ENCODE assay signal across 25 mouse cellular contexts in genomic region chr2:128875526-128875925, GRCm38 (mm10).
"Had no signal": no experiment of that assay in that cellular context is flagged by ENCODE, and none has a peak within 500 bp of the region (broad histone marks: within the 10 kb centered on the region; RNA-seq: fewer than 3 reads in every experiment).

No protein-coding gene starts in this region.

- H3K27me3 ChIP-seq: heart, embryonic 12.5 days; hindbrain, embryonic 12.5 days; kidney, embryonic 15.5 days; limb, embryonic 13.5 days; liver, embryonic 13.5 days had no signal

- ATAC-seq: hindbrain, postnatal 0 days; intestine, embryonic 16.5 days had no signal

- H3K4me3 ChIP-seq: gastrocnemius, adult 2 months; heart, embryonic 10.5 days; heart, embryonic 12.5 days; hindbrain, embryonic 10.5 days; hindbrain, embryonic 12.5 days; kidney, embryonic 15.5 days; left cerebral cortex, adult 2 months; limb, embryonic 13.5 days; liver, embryonic 13.5 days had no signal

- H3K27ac ChIP-seq: gastrocnemius, adult 2 months; heart, embryonic 10.5 days; hindbrain, embryonic 10.5 days; hindbrain, embryonic 12.5 days; hindbrain, embryonic 14.5 days; hindbrain, postnatal 0 days; kidney, embryonic 15.5 days; kidney, postnatal 0 days; left cerebral cortex, adult 2 months; limb, embryonic 13.5 days; liver, embryonic 13.5 days had no signal

- H3K9ac ChIP-seq: heart, embryonic 12.5 days; hindbrain, embryonic 12.5 days; hindbrain, embryonic 14.5 days; kidney, embryonic 15.5 days; limb, embryonic 13.5 days; liver, embryonic 13.5 days had no signal

- DNase-seq: gastrocnemius, adult 2 months; gastrocnemius, postnatal 10 days; gastrocnemius, postnatal 25 days; heart, adult 18-20 months; heart, postnatal 10 days; heart, postnatal 4 days; kidney, adult 11 months; kidney, adult 2 months; kidney, adult 9 months; kidney, postnatal 14 days; kidney, postnatal 36 days; liver; liver, embryonic 13.5 days had no signal

- H3K4me2 ChIP-seq: heart, embryonic 12.5 days; hindbrain, embryonic 12.5 days; hindbrain, embryonic 14.5 days; kidney, embryonic 15.5 days; limb, embryonic 13.5 days; liver, embryonic 11.5 days; liver, embryonic 13.5 days had no signal

- H3K36me3 ChIP-seq: heart, embryonic 10.5 days; heart, embryonic 12.5 days; hindbrain, embryonic 10.5 days; hindbrain, embryonic 12.5 days; kidney, embryonic 15.5 days; limb, embryonic 13.5 days; liver, embryonic 13.5 days had no signal

- H3K9me3 ChIP-seq: heart, embryonic 10.5 days; heart, embryonic 12.5 days; hindbrain, embryonic 10.5 days; hindbrain, embryonic 12.5 days; kidney, embryonic 15.5 days; limb, embryonic 13.5 days; liver, embryonic 13.5 days had no signal

- H3K4me1 ChIP-seq: heart, embryonic 12.5 days; hindbrain, embryonic 12.5 days; kidney, embryonic 15.5 days; liver, embryonic 13.5 days had no signal
